Mouse (Mus musculus) liver, adult (tissue): ENCODE measurements around the gene Nudt14.

Experiments used
- GATA4 ChIP-seq: IDR thresholded peaks from 2 replicates; pipeline ENCODE4 v1.6.1; 2014; ENCODE audit warnings: mild to moderate bottlenecking, low read length; ENCODE audit not compliant: insufficient replicate concordance

Gene Nudt14

DNA sequence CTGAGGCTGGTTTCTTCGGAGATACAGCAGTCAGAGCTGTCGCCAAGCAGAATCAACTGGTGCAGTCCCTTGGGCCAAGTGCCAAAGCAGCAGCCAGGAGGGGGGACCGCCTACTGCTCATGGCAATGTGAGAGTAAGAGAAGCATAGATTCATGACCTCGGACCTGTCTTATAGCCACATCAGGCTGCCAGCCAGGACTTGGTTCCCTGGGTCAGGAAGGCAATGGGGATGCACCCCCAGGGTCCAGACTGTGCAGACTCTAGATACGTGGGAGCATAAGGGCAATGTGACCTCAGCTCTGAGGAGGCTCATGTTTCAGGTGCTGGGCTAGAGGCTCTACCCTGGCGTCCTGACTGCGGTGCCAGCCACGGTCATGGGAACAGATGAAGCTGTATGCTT lies 38.0 kb downstream of the Nudt14 start:
- no peak for TF ChIP-seq GATA4

DNA sequence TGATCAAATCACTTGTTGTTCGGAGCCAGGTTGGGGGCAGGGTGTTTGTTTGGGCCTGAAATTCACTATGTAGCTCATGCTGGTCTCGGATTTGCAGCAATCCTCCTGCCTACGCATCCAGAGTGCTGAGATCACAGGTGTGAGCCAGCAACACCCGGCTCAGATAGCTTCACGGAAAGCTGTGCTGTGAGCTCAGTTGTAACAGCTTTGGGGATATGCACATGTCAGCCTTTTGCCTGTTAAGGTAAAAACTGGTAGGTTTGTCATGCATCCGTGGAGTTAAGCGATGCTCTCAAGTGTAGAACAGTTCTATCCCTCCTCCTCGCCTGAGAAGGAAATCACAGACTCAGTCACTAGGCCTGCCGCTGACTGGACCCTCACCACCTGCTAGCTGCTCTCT lies 41.3 kb downstream of the Nudt14 start:
- TF ChIP-seq GATA4 = no peak

- TF ChIP-seq GATA4 = no peak
These were observed 43.0 kb downstream of the Nudt14 start for GRCm38 (mm10) chr12:112898960-112899359.

- TF ChIP-seq GATA4 = no peak
These were observed 43.6 kb downstream of the Nudt14 start for GRCm38 (mm10) chr12:112898351-112898750.

GRCm38 (mm10) chr12:112897522-112898212 lies 44.3 kb downstream of the Nudt14 start:
- no peak for TF ChIP-seq GATA4

DNA sequence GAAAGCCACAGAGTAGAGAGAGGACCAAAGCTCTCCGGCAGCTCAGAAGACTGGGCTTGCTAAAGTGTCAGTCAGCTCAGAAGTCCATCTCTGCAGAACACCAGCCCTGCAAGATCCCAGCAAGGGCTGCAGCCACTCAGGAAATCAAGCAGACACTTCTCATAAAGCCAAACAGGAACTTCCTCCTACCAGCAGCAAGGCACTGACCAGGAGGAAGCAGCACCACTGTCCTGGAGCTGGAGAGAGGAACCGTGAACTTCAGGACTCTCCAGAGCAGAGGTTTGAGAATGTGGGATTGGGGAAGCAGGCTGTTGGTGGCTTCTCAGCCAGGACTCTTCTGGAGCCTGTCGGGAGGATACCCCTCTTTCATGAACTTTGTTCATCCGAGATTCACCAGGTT lies 47.0 kb downstream of the Nudt14 start:
- no peak for TF ChIP-seq GATA4

DNA sequence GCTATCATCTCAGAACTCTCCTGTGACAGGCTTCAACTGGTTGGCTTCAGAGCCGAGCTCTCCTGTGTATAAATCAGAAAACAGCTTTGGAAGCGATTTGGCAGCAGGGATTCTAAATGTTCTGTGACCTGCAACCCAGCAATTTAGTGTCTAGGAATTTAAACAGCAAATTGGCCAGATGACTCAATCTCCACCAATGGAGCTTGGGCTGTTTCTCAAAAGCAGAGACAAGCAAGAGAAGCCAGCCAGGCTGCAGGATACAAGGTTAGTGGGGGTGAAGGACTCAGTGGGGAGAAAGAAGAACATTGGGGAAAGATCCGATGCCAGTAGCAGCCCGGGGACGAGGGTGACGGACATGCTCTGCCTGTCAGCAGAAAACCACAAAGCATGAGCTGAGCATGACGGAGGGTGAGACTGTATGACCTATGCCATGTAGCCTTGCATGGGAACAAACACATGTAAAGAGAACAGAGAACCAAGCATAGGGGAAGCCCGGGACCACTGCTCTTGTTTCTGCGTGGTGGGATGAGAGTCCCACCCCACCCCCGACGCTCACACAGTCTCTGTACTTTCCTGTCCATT lies 47.5 kb downstream of the Nudt14 start:
- no peak for TF ChIP-seq GATA4

- no peak for TF ChIP-seq GATA4
These were observed 56.5 kb downstream of the Nudt14 start for GRCm38 (mm10) chr12:112885465-112885864.
